Mouse (Mus musculus) cerebellum, postnatal 14 days (tissue): ENCODE measurements around the gene Nkg7.
A peak's percentile ranks its signal among the peaks of the same experiment; 100 is the strongest.

Experiments
- DNase-seq, 2 experiments: peaks; one replicate each; pipeline ENCODE4 v3.0.0; 2021; ENCODE audit warnings: mixed read lengths in 2 of 2

Nkg7 gene

GRCm38 (mm10) chr7:43447801-43448200 is 10.9 kb downstream of the Nkg7 start:
- DNase-seq, result no peak

DNA sequence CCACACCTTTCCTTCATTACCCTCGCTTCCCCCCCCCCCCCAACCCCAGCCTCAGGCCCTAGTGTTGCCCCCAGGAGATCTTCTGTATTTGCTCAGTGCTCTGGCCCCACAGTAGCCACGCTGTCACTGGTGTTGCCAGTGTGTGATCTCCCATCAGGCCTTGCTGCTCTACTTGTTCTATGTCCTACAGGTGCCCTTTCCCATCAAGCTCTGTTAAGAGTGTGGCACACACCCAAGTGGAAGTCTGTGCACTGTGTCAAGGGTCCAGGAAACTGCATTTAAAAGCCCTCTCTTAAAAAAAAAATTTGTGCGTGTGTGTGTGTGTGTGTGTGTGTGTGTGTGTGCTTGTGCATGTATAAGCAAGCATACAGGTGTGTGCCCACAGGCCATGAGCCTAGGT is 11.4 kb downstream of the Nkg7 start:
- no peak for DNase-seq

GRCm38 (mm10) chr7:43449811-43450210 is 12.9 kb downstream of the Nkg7 start:
- no peak for DNase-seq

DNA sequence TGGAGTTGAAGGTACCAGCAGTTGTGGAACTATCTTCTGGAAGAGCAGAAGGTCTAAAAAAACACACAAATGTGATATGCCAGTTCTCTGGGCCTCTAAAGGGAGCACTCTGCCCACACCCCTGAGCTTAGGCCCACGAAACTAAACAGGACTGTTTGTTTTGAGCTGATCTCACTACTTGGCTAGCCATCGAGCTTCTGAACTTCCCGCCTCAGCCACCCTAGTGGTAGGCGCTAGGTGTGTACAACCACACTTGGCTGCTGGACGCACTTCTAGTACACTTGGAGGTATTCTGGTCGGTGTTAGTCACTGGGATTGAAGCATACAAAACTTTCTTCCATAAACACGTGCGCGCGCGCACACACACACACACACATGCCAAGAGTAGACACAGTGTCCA is 14.9 kb downstream of the Nkg7 start:
- no peak for DNase-seq

- peak in 1 of 2 experiments; percentile 26 for DNase-seq
These were observed 15.7 kb downstream of the Nkg7 start for GRCm38 (mm10) chr7:43452609-43453008.

DNA sequence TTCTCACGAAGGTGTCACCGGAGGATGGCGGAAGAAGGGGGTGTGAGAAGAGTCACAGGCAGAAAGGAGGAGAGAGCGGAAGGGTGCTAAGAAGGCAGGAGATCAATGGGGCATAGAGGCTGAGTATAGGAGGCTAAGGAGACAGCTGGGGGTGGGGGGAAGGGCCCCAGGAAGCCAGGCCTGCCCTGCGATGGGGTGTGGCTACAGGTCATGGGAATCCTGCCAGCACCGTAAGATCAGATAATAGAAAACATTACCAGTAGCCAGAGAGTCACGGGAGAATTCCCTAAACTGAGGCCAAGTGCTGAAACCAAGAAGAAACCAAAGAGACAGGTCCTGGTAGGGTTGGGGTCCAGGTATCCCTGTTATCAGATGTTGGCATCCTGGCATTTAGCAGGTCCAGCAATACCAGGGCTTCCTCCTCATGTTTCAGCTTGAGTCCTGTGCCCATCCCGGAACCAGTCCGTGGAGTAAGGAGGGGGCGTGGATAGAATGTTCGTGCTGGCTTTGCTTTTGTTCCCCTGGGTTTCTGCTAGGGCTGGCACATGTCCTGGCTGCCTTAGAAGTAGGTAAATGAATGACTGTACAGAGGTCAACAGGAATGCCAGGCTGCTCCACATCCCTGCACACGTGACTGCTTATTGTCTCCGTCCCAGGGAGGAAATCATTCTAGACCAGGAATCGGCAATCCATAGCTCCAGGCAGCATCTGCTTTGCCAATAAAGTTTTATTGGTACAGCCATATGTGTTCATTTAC is 16.9 kb downstream of the Nkg7 start:
- no peak for DNase-seq

GRCm38 (mm10) chr7:43454371-43454770 is 17.5 kb downstream of the Nkg7 start:
- no peak for DNase-seq

DNA sequence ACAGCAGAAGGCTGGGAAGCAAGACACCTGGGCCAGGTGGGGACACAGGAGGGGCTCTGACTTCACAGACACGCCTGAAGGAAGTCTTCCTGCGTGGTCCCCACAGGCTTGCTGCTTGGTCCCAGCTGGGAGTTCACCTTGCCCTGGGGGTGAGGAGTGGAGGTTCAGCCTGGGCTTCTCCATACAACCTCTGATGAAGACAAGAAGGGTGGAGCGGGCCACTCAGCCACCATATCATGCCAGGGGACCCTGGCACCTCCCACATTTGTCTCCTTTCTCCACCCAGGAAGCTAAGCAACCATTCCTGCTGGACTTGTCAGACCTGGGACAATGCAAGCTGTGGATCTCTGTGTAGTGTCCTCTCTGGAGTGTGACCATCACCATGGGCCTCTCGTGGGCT is 26.0 kb downstream of the Nkg7 start, which contains the start of gene Vsig10l:
Vsig10l (plus strand) TSS at position 301 of the 400 bp plus-strand sequence.
- DNase-seq, result no peak

- DNase-seq, result no peak
These were observed 27.1 kb downstream of the Nkg7 start for GRCm38 (mm10) chr7:43463976-43464375.

GRCm38 (mm10) chr7:43464864-43465343 is 28.0 kb downstream of the Nkg7 start:
- DNase-seq, result no peak

DNA sequence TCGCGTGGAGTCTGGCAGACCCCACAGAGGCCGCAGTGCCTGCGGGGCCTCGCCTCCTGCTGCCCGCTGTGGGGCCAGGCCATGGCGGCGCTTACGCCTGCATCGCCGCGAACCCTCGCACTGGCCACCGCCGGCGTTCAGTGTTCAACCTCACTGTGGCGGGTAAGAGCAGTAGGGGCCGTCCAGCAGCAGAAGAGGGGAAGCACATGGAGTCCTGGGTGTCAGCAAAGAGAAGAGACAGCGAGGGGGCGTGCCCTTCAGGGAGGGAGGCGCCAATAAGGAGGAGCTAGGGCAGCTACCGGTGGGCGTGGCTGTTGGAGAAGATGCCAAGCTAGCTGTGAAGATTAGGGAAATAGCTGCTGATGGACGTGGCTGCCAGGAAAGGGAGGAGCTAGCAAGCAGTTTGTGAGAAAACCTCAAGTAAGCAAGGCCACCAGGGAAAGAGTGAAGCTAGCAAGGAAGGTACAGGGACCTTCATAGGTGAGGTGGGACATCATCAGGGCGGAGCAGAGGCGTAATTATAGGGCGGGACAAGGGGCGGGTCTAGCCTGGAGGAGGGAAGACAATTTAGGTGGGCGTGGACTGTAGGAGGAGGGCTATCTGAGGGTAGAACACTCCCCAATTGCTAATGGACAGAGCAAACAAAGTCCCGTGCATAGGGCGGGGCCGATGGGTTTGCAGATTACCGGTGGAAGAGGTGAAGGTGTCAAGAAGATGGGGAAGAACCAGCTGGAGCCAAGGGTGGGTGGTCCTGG is 28.6 kb downstream of the Nkg7 start:
- DNase-seq, result peak; percentile 77 to 83

- DNase-seq, result peak; percentile 90 to 96
These were observed 29.3 kb downstream of the Nkg7 start for GRCm38 (mm10) chr7:43466099-43466694.

GRCm38 (mm10) chr7:43470373-43470772 is 33.5 kb downstream of the Nkg7 start:
- peak; percentile 52 to 73 for DNase-seq

DNA sequence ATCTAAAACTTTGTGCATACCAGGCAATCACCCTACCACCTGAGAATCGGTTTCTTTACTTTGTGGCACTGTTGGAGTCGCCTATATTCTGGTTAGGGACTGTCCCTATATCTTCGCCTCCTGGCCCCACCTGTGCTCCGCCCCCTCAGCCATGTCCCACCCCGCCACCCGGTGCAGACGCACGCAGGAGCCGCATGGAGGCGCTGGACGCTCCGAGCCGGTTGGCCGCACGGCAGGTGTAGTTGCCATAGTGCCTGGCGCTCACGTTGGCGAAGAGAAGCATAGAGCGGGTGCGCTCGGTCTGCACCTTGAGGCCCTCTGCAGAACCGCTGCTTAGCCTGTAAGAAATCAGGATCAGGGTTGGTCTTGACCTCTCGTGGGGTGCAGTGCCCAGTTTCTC is 38.8 kb downstream of the Nkg7 start:
- peak in 1 of 2 experiments; percentile 71 for DNase-seq

GRCm38 (mm10) chr7:43476376-43476775 is 39.5 kb downstream of the Nkg7 start:
- no peak for DNase-seq

DNA sequence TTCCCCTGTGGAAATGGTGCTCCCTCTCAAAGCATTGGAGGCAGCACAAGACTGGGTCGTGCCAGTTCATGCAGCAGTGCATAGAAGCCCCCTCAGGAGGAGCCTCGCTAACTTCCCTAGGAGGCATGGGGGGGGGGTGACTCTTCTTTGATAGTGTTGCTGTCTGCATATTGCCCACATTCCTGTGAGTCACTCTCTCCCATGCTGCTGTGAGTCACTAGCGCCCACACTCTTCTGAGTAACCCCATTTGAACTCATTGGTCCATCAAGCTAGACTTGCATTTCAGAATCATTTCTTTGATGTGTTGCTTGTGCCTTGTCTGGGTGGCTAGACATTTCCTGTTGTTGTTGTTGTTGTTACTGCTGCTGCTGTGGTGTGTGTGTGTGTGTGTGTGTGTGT is 44.3 kb downstream of the Nkg7 start:
- DNase-seq, result no peak

GRCm38 (mm10) chr7:43482090-43482716 is 45.3 kb downstream of the Nkg7 start:
- DNase-seq, result peak; percentile 70 to 90

- no peak for DNase-seq
These were observed 46.4 kb downstream of the Nkg7 start for GRCm38 (mm10) chr7:43483236-43483635.
